Mouse (Mus musculus): Measurements from ENCODE around the gene Lgals7. TPM values are rescaled to one million over a fixed set of nuclear protein-coding genes. Genes with fewer than 3 reads are reported as not detected.

The Lgals7 gene
- polyA plus RNA-seq, 1 experiment from 2014 or later = 1.9 TPM

GRCm38 (mm10) chr7:28886486-28886885 lies 22.8 kb downstream of the Lgals7 start:
- Histone ChIP-seq H3K27ac (replicated peaks) (no peak overlapping the region), H3K4me1 (peaks cover 28% of the 10 kb centered on the region), H3K36me3 (replicated peaks) (peaks cover 10% of the 10 kb centered on the region), H3K9me3 (no peaks in the 10 kb centered on the region), H3K4me3 (no peak overlapping the region), H3K27me3 (replicated peaks; ENCODE audit: low read depth, poor library complexity, severe bottlenecking) (peaks cover 58% of the 10 kb centered on the region)
- WGBS = 24% methylated on average over 14 of the region's 14 CpGs
- peak; percentile 43 for DNase-seq (ENCODE audit: low spot score)

- 1% methylated on average over 27 of the region's 27 CpGs for WGBS
- no peaks in the 10 kb centered on the region for H3K9me3 ChIP-seq
- peak overlapping the region; percentile 52 for H3K4me3 ChIP-seq
- no peak for DNase-seq (ENCODE audit: low spot score)
- H3K4me1 ChIP-seq = peaks cover 20% of the 10 kb centered on the region
- H3K27me3 ChIP-seq (replicated peaks; ENCODE audit: low read depth, poor library complexity, severe bottlenecking) = peaks cover 58% of the 10 kb centered on the region
- H3K27ac ChIP-seq (replicated peaks) = no peak overlapping the region
- peaks cover 31% of the 10 kb centered on the region for H3K36me3 ChIP-seq (replicated peaks)
Observed at GRCm38 (mm10) chr7:28888701-28889161, 25.1 kb downstream of the Lgals7 start.

- Histone ChIP-seq H3K36me3 (replicated peaks) (peaks cover 70% of the 10 kb centered on the region), H3K27me3 (replicated peaks; ENCODE audit: low read depth, poor library complexity, severe bottlenecking) (peaks cover 37% of the 10 kb centered on the region), H3K27ac (replicated peaks) (no peak overlapping the region), H3K4me3 (no peak overlapping the region), H3K4me1 (peaks cover 23% of the 10 kb centered on the region), H3K9me3 (no peaks in the 10 kb centered on the region)
- no peak for DNase-seq (ENCODE audit: low spot score)
- 95% methylated on average over 17 of the region's 17 CpGs for WGBS
Observed at GRCm38 (mm10) chr7:28892601-28893000, 28.9 kb downstream of the Lgals7 start.

GRCm38 (mm10) chr7:28893643-28894265 lies 30.1 kb downstream of the Lgals7 start:
- H3K9me3 ChIP-seq = no peaks in the 10 kb centered on the region
- H3K27ac ChIP-seq (replicated peaks) = no peak overlapping the region
- WGBS = 51% methylated on average over 7 of the region's 7 CpGs
- H3K27me3 ChIP-seq (replicated peaks; ENCODE audit: low read depth, poor library complexity, severe bottlenecking) = peaks cover 26% of the 10 kb centered on the region
- peaks cover 81% of the 10 kb centered on the region for H3K36me3 ChIP-seq (replicated peaks)
- H3K4me3 ChIP-seq = no peak overlapping the region; the same call in 1 of the 2 replicates
- peaks cover 14% of the 10 kb centered on the region for H3K4me1 ChIP-seq
- DNase-seq (ENCODE audit: low spot score) = peak; percentile 77

GRCm38 (mm10) chr7:28894942-28895341 lies 31.3 kb downstream of the Lgals7 start:
- Histone ChIP-seq H3K4me3 (no peak overlapping the region; the same call in 1 of the 2 replicates), H3K27ac (replicated peaks) (no peak overlapping the region), H3K27me3 (replicated peaks; ENCODE audit: low read depth, poor library complexity, severe bottlenecking) (peaks cover 14% of the 10 kb centered on the region), H3K36me3 (replicated peaks) (peaks cover 93% of the 10 kb centered on the region), H3K9me3 (no peaks in the 10 kb centered on the region), H3K4me1 (0 out of 2 replicates have a peak, but pooled peaks cover 8% of the 10 kb centered on the region)
- WGBS = 66% methylated on average over 5 of the region's 5 CpGs
- DNase-seq (ENCODE audit: low spot score) = no peak

- Histone ChIP-seq H3K27ac (replicated peaks) (no peak overlapping the region), H3K9me3 (no peaks in the 10 kb centered on the region), H3K36me3 (replicated peaks) (peaks cover 99% of the 10 kb centered on the region), H3K4me1 (0 out of 2 replicates have a peak, but pooled peaks cover 8% of the 10 kb centered on the region), H3K4me3 (no peak overlapping the region), H3K27me3 (replicated peaks; ENCODE audit: low read depth, poor library complexity, severe bottlenecking) (no peaks in the 10 kb centered on the region)
- DNase-seq (ENCODE audit: low spot score) = no peak
- WGBS = 97% methylated on average over 6 of the region's 6 CpGs
Observed at GRCm38 (mm10) chr7:28897661-28898060, 34.0 kb downstream of the Lgals7 start.

GRCm38 (mm10) chr7:28899972-28900371 lies 36.3 kb downstream of the Lgals7 start:
- Histone ChIP-seq H3K27ac (replicated peaks) (no peak overlapping the region), H3K36me3 (replicated peaks) (peaks cover 100% of the 10 kb centered on the region), H3K27me3 (replicated peaks; ENCODE audit: low read depth, poor library complexity, severe bottlenecking) (no peaks in the 10 kb centered on the region), H3K4me1 (0 out of 2 replicates have a peak, but pooled peaks cover 1% of the 10 kb centered on the region), H3K9me3 (no peaks in the 10 kb centered on the region), H3K4me3 (no peak overlapping the region)
- no peak for DNase-seq (ENCODE audit: low spot score)
- WGBS = 86% methylated on average over 4 of the region's 4 CpGs

GRCm38 (mm10) chr7:28901311-28902125 lies 37.9 kb downstream of the Lgals7 start:
- Histone ChIP-seq H3K9me3 (no peaks in the 10 kb centered on the region), H3K27ac (replicated peaks) (no peak overlapping the region), H3K4me3 (no peak overlapping the region), H3K4me1 (no peaks in the 10 kb centered on the region), H3K27me3 (replicated peaks; ENCODE audit: low read depth, poor library complexity, severe bottlenecking) (no peaks in the 10 kb centered on the region), H3K36me3 (replicated peaks) (peaks cover 100% of the 10 kb centered on the region)
- DNase-seq (ENCODE audit: low spot score) = no peak
- 91% methylated on average over 13 of the region's 13 CpGs for WGBS

- H3K27me3 ChIP-seq (replicated peaks; ENCODE audit: low read depth, poor library complexity, severe bottlenecking) = no peaks in the 10 kb centered on the region
- no peaks in the 10 kb centered on the region for H3K4me1 ChIP-seq
- no peak overlapping the region for H3K27ac ChIP-seq (replicated peaks)
- H3K36me3 ChIP-seq (replicated peaks) = peaks cover 100% of the 10 kb centered on the region
- no peak overlapping the region for H3K4me3 ChIP-seq
- no peaks in the 10 kb centered on the region for H3K9me3 ChIP-seq
- 93% methylated on average over 6 of the region's 6 CpGs for WGBS
- DNase-seq (ENCODE audit: low spot score) = no peak
Observed at GRCm38 (mm10) chr7:28902180-28902579, 38.5 kb downstream of the Lgals7 start.

- peaks cover 100% of the 10 kb centered on the region for H3K36me3 ChIP-seq (replicated peaks)
- no peaks in the 10 kb centered on the region for H3K27me3 ChIP-seq (replicated peaks; ENCODE audit: low read depth, poor library complexity, severe bottlenecking)
- H3K27ac ChIP-seq (replicated peaks) = no peak overlapping the region
- no peak overlapping the region for H3K4me3 ChIP-seq
- 98% methylated on average over 3 of the region's 3 CpGs for WGBS
- no peaks in the 10 kb centered on the region for H3K9me3 ChIP-seq
- no peak for DNase-seq (ENCODE audit: low spot score)
- H3K4me1 ChIP-seq = no peaks in the 10 kb centered on the region
Observed at GRCm38 (mm10) chr7:28902809-28903208, 39.2 kb downstream of the Lgals7 start.

- H3K36me3 ChIP-seq (replicated peaks) = peaks cover 100% of the 10 kb centered on the region
- no peak overlapping the region for H3K4me3 ChIP-seq
- no peaks in the 10 kb centered on the region for H3K4me1 ChIP-seq
- WGBS = 87% methylated on average over 10 of the region's 10 CpGs
- H3K27ac ChIP-seq (replicated peaks) = no peak overlapping the region
- no peaks in the 10 kb centered on the region for H3K27me3 ChIP-seq (replicated peaks; ENCODE audit: low read depth, poor library complexity, severe bottlenecking)
- no peaks in the 10 kb centered on the region for H3K9me3 ChIP-seq
- DNase-seq (ENCODE audit: low spot score) = no peak
Observed at GRCm38 (mm10) chr7:28903778-28904177, 40.1 kb downstream of the Lgals7 start.

- no peaks in the 10 kb centered on the region for H3K9me3 ChIP-seq
- DNase-seq (ENCODE audit: low spot score) = no peak
- H3K27ac ChIP-seq (replicated peaks) = no peak overlapping the region
- H3K27me3 ChIP-seq (replicated peaks; ENCODE audit: low read depth, poor library complexity, severe bottlenecking) = no peaks in the 10 kb centered on the region
- 95% methylated on average over 5 of the region's 5 CpGs for WGBS
- peaks cover 100% of the 10 kb centered on the region for H3K36me3 ChIP-seq (replicated peaks)
- peaks cover 7% of the 10 kb centered on the region; the same call in 1 of the 2 replicates for H3K4me1 ChIP-seq
- H3K4me3 ChIP-seq = no peak overlapping the region
Observed at GRCm38 (mm10) chr7:28907195-28907594, 43.5 kb downstream of the Lgals7 start.

Measured in embryonic facial prominence, embryonic 10.5 days (tissue).